Mouse (Mus musculus) hindbrain, embryonic 15.5 days (tissue): ENCODE measurements around the gene Ing1. TPM values are rescaled to one million over a fixed set of nuclear protein-coding genes. Genes with fewer than 3 reads are reported as not detected.
A peak's percentile ranks its signal among the peaks of the same experiment; 100 is the strongest.
"Not testable (repeated sequence)": the region's sequence is repeated elsewhere in the genome, so short reads cannot be mapped to it uniquely, and the experiment has no call there.

ENCODE experiments used
- ATAC-seq: fragments of 200-750 bp; cut with Nextera tagmentation; 2 replicates; pipeline ENCODE4 v1.8.0; 2017; ENCODE audit warnings: low read depth, moderate number of reproducible peaks, moderate TSS enrichment; ENCODE audit not compliant: low FRiP score
- H3K27ac ChIP-seq: fragments of 300-500 bp; sonication (generic); replicated peaks from 2 replicates; pipeline ENCODE4 v1.5.1; 2015; ENCODE audit warnings: mild to moderate bottlenecking, inconsistent platforms
- H3K27me3 ChIP-seq: fragments of 300-500 bp; sonication (generic); 2 replicates; pipeline ENCODE4 v1.6.1; 2015; ENCODE audit warnings: control low read depth, inconsistent platforms
- H3K36me3 ChIP-seq: fragments of 300-500 bp; sonication (generic); 2 replicates; pipeline ENCODE4 v1.6.1; 2015; ENCODE audit warnings: control low read depth, inconsistent platforms
- H3K4me1 ChIP-seq: fragments of 300-500 bp; sonication (generic); replicated peaks from 2 replicates; pipeline ENCODE4 v1.6.1; 2015; ENCODE audit warnings: control low read depth, inconsistent platforms
- H3K4me2 ChIP-seq: fragments of 300-500 bp; sonication (generic); 2 replicates; pipeline ENCODE4 v1.6.1; 2015; ENCODE audit warnings: moderate library complexity, mild to moderate bottlenecking, inconsistent platforms
- H3K4me3 ChIP-seq: fragments of 300-500 bp; sonication (generic); 2 replicates; pipeline ENCODE4 v1.5.1; 2015; ENCODE audit warnings: mild to moderate bottlenecking, inconsistent platforms
- H3K9ac ChIP-seq: fragments of 300-500 bp; sonication (generic); 2 replicates; pipeline ENCODE4 v1.6.1; 2015; ENCODE audit warnings: inconsistent platforms
- H3K9me3 ChIP-seq: fragments of 300-500 bp; sonication (generic); 2 replicates; pipeline ENCODE4 v1.6.1; 2016; ENCODE audit warnings: control low read depth, inconsistent platforms
- WGBS: fragments of 180-500 bp; shearing (Covaris S2); methylation state at CpG from one replicate; pipeline ENCODE4 v1.1.7; 2015; 5-methylcytosine and 5-hydroxymethylcytosine counted together
- polyA plus RNA-seq: library from polyadenylated mRNA; unstranded; fragments of >200 nt; fragmentation: Nextera tagmentation; extraction: Ambion mirVana; gene quantifications from 2 replicates; pipeline ENCODE4 v1.2.1, GENCODE M21; 2015

The Ing1 gene
- polyA plus RNA-seq, 1 experiment from 2014 or later = 45.7 TPM

DNA sequence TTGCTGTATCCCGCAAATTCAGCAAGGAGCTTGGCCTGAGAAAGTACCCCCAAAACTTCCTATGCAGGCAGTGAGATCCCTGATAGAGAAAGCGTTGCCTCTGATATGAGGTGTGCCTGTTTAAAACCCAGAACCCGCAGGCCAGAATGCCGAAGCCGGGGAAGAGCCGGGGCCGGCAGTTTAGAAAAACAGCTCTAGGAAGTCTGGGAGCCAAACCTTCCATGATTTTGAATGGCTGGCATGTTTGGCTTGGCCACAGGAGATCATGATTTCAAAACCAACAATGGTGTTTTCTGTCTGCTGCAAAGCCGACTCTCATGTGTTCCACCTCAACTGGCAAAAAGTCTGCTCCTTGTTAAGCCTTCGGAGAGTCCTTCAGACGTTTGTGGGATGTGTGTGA is 3.0 kb upstream of the Ing1 start:
- Histone ChIP-seq H3K9me3 (no peaks in the 10 kb centered on the region), H3K4me1 (peaks cover 31% of the 10 kb centered on the region), H3K4me2 (no peak overlapping the region), H3K27ac (no peak overlapping the region), H3K27me3 (no peaks in the 10 kb centered on the region), H3K9ac (no peak overlapping the region), H3K36me3 (0 out of 2 replicates have a peak, but pooled peaks cover 3% of the 10 kb centered on the region), H3K4me3 (no peak overlapping the region)
- 88% methylated on average over 10 of the region's 10 CpGs for WGBS
- ATAC-seq = no peak

DNA sequence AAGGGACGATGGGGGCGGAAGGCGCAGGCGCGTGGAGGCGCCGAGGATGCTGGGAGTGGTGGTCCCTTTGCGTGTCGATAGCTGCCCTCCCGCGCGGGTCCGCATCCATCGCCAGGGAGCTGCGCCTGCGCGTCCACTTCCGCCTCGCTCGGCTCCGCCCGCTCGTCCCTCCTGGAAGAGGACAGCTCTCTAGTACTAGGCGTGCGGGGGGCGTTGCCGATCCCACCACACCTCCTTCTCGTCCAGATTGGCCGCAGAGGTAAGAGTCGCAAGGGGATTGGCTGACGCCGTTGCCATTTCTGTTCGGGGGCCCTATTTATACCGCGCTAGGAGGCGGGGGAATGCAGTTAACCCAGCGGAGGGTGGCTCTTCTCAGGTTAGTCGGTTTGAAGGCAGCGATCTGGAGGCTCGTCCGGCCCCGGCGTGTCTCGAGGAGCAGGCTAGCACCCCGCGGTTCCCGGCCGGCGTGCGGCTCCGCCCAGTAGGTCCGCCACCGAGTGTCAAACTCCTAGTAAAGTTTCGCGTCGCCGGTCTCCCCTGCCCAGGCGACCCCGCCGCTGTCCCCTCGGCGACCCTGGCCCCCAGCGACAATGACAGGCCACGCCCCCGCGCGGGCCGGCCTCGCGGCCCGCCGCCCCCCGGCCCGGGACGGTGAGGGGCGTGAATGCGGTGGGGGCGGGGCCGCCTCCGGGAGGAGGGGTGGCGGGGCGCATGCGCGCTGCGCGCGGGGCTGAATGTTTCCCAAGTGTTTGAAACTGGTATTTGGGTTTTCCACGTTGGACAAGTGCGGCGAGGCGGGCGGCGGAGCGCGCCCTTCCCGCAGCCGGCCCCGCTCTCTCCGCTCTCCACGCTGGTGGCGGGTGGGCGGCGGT is 585 bp downstream of the Ing1 start:
- Histone ChIP-seq H3K9ac (peak overlapping the region; percentile 85), H3K4me1 (peaks cover 29% of the 10 kb centered on the region), H3K27ac (peak overlapping the region; percentile 100), H3K27me3 (no peaks in the 10 kb centered on the region), H3K4me2 (peak overlapping the region; percentile 82), H3K4me3 (peak overlapping the region; percentile 95), H3K9me3 (no peaks in the 10 kb centered on the region), H3K36me3 (no peaks in the 10 kb centered on the region)
- under 1% methylated on average over 96 of the region's 103 CpGs for WGBS
- ATAC-seq = peak; percentile 91

DNA sequence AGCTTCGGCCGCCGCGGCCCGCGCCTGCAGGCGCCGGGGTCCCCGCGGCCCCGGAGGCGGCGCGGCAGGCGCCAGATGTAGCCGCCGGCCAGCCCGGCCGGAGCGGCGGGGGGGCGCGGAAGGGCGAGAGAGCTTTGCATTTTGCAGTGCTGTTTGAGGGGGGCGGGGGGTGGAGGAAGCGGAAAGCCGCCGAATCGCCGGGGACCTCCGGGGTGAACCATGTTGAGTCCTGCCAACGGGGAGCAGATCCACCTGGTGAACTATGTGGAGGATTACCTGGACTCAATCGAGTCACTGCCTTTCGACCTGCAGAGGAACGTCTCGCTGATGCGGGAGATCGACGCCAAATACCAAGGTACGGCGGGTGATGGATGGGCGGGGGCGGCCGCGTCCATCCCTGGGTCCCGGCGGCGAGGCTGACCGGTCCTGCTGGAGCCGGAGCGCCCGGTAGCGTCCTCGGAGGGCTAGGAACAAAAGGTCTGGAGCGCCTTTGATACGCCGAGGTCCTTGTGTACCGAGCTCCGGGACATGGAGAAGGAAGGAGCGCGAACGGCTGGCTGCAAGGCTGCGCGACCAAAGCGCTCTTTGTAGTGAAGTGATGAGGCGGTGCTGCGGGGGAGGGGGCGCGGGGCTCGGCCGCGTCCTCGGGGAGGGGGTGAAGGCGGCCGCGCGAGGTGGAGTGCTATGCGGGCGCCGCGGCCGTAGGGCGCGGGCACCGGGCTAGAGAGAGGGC is 1.5 kb downstream of the Ing1 start:
- ATAC-seq = no peak

DNA sequence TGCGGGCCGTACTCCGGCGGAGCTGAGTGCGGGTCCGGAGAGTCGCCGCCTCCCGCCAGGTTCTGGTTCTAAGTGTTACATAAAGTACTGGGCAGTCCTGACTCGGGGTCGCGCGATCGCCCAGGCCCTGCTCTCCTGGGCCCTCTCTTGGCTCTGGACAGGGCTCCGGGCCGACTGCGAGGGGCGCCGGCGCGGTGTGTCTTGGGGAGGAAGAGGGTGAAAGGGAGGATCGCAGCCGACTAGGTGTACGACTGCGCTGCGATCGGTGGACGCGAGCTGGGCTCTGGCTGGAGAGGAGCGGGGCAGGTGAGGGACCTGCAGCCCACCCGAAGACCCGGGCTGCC is 2.0 kb downstream of the Ing1 start:
- ATAC-seq = no peak
- Histone ChIP-seq H3K4me3 (peak overlapping the region; percentile 95), H3K4me2 (peak overlapping the region; percentile 82), H3K4me1 (peaks cover 27% of the 10 kb centered on the region), H3K27me3 (no peaks in the 10 kb centered on the region), H3K27ac (peak overlapping the region; percentile 100), H3K36me3 (peaks cover 8% of the 10 kb centered on the region), H3K9me3 (no peaks in the 10 kb centered on the region), H3K9ac (peak overlapping the region; percentile 85)
- WGBS = under 1% methylated on average over 32 of the region's 32 CpGs

More for the DNA sequence above, 1.5 kb downstream of the Ing1 start:
- H3K9me3 ChIP-seq = no peaks in the 10 kb centered on the region
- H3K27ac ChIP-seq = peak overlapping the region; percentile 100
- peaks cover 27% of the 10 kb centered on the region for H3K4me1 ChIP-seq
- peak overlapping the region; percentile 95 for H3K4me3 ChIP-seq
- H3K27me3 ChIP-seq = no peaks in the 10 kb centered on the region
- H3K4me2 ChIP-seq = peak overlapping the region; percentile 82
- under 1% methylated on average over 80 of the region's 85 CpGs for WGBS
- peaks cover 5% of the 10 kb centered on the region for H3K36me3 ChIP-seq
- peak overlapping the region; percentile 85 for H3K9ac ChIP-seq

DNA sequence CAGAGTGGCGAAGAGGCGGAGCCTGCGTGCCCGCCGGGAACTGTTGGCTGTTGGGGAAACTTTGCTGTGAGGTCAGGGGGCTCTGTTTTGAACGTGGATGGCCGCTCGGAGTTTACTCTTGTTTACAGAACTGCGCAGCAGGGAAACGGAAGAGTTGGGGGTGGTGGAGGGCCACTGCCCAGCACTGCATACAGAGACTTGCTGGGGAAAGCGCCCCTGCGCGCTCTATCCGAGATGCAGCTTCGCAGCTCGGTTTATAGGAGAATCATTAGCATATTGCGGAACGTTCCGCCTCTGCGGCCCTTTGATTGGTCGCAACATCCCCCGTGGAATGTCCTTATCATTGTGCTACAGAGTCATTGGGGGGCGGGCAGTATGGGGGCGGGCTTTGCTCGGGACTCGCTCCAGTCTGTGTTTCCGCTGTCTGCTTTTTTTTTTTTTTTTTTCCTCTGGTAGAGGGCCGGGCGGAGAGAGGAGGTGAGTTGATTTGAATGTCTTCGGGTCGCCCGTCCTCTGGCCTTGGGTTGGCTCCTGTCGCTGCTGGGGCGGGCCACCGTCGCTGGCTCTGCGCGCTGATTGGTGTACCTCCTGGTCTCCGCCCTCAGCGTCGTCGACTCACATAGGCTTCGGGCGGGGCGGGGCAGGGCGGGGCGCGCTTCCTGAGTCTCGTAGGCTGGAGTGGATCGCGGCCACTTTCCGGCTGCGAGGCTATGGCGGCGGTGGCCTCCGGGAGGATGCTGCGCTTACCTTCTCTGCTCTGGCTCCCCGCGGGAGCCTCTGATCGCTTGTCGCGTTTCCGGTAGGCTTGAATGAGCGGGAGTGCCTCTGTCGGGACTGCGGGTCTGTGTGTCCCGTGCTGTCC is 2.6 kb downstream of the Ing1 start:
- Histone ChIP-seq H3K36me3 (peaks cover 8% of the 10 kb centered on the region), H3K4me1 (peaks cover 27% of the 10 kb centered on the region), H3K27ac (peak overlapping the region; percentile 100), H3K4me3 (peak overlapping the region; percentile 95), H3K9me3 (no peaks in the 10 kb centered on the region), H3K9ac (peak overlapping the region; percentile 85), H3K27me3 (no peaks in the 10 kb centered on the region), H3K4me2 (peak overlapping the region; percentile 82)
- under 1% methylated on average over 66 of the region's 67 CpGs for WGBS
- peak; percentile 84 for ATAC-seq

DNA sequence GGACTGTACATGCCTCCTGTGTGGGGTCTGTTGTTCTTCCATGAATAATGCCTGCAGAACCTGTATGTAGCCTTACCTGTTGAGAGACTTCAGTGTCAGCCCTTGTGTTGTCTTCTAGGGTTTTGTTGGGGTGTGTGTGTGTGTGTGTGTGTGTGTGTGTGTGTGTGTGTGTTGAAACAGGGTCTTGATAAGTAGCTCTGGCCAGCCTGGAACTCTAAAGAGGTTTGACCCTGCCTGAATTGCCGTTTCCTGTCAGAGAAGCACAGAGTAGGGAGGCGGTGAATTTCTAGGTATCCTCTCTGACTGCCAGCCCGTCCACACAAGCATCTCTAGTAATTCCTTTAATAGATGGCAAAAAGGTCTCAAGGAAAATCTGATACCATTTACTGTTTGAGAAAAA is 4.1 kb downstream of the Ing1 start:
- peak overlapping the region; percentile 82 for H3K4me2 ChIP-seq
- H3K27me3 ChIP-seq = no peaks in the 10 kb centered on the region
- 89% methylated on average over 3 of the region's 3 CpGs for WGBS
- no peak overlapping the region for H3K27ac ChIP-seq
- 0 out of 2 replicates have a peak overlapping the region, but pooled peaks have one; percentile 95 for H3K4me3 ChIP-seq
- peaks cover 17% of the 10 kb centered on the region for H3K4me1 ChIP-seq
- peaks cover 17% of the 10 kb centered on the region for H3K36me3 ChIP-seq
- H3K9ac ChIP-seq = no peak overlapping the region
- ATAC-seq = no peak
- no peaks in the 10 kb centered on the region for H3K9me3 ChIP-seq

DNA sequence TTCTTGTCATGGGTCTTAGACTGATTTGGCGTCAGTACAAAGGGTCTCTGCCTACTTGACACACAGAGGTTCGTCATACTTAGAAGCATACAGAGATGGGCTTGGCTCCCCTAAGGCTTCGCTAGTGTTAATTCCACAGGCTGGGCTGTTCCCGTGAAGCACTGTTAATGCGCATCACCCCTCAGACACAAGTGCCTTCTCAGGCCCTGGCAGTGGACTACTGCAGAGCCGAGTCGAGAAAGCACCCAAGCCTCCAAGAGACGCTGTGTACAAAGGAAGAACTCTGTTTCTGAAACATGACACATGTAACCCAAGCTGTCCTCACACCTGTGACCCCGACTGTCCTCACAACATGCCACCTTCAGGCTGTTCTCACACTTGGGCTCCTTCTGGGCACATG is 4.8 kb downstream of the Ing1 start:
- no peak overlapping the region for H3K27ac ChIP-seq
- ATAC-seq = no peak
- H3K4me1 ChIP-seq = peaks cover 14% of the 10 kb centered on the region
- no peak overlapping the region for H3K4me2 ChIP-seq
- WGBS = 84% methylated on average over 9 of the region's 9 CpGs
- H3K27me3 ChIP-seq = no peaks in the 10 kb centered on the region
- no peaks in the 10 kb centered on the region for H3K9me3 ChIP-seq
- peaks cover 22% of the 10 kb centered on the region for H3K36me3 ChIP-seq
- no peak overlapping the region for H3K4me3 ChIP-seq
- no peak overlapping the region for H3K9ac ChIP-seq

DNA sequence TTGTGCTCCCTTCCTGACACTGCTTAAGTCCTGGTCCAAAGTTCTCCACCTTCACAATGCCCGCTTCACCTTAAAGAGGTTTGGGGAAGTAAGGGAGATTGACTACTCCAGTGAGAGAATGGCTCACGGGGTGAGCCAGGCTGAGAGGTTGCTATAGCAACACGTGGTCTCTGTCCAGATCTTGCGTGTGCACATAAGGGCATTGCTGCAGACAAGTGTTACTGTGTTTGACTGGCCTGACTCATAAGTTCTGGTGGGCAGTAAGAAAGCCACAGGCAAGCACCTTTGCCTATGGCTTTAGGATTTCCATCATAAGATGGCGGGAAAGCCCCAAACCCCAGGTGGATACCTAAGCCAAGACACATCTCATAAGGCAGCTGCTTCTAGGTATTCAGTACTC is 8.9 kb downstream of the Ing1 start:
- Histone ChIP-seq H3K27me3 (no peaks in the 10 kb centered on the region), H3K9me3 (no peaks in the 10 kb centered on the region), H3K27ac (no peak overlapping the region), H3K4me1 (peaks cover 5% of the 10 kb centered on the region), H3K9ac (no peak overlapping the region), H3K4me2 (no peak overlapping the region), H3K36me3 (peaks cover 22% of the 10 kb centered on the region), H3K4me3 (no peak overlapping the region)
- no peak for ATAC-seq
- 74% methylated on average over 5 of the region's 5 CpGs for WGBS

DNA sequence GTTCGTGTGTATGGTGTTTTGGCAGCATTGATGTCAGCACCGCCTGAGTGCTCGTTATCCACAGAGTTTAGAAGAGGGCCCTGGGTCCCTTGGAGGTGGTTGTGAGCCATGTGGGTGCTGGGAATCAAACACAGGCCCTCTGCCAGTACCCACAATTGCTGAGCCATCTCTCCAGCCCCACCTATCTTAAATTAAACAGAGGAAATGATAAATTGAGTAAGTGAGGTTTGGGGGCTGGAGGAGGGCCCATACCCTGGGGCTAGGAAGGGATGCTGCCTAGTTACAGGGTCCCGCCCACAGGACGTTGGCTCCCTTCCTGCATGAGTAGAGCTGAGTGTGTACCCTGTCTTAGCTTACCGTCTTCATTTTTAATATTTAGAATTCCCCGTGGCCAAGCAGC is 9.3 kb downstream of the Ing1 start:
- H3K36me3 ChIP-seq = peaks cover 22% of the 10 kb centered on the region
- H3K4me2 ChIP-seq = no peak overlapping the region
- ATAC-seq = no peak
- 88% methylated on average over 7 of the region's 7 CpGs for WGBS
- no peak overlapping the region for H3K27ac ChIP-seq
- H3K9ac ChIP-seq = no peak overlapping the region
- H3K27me3 ChIP-seq = no peaks in the 10 kb centered on the region
- peaks cover under 1% of the 10 kb centered on the region; the same call in 1 of the 2 replicates for H3K4me1 ChIP-seq
- H3K9me3 ChIP-seq = no peaks in the 10 kb centered on the region
- no peak overlapping the region for H3K4me3 ChIP-seq

DNA sequence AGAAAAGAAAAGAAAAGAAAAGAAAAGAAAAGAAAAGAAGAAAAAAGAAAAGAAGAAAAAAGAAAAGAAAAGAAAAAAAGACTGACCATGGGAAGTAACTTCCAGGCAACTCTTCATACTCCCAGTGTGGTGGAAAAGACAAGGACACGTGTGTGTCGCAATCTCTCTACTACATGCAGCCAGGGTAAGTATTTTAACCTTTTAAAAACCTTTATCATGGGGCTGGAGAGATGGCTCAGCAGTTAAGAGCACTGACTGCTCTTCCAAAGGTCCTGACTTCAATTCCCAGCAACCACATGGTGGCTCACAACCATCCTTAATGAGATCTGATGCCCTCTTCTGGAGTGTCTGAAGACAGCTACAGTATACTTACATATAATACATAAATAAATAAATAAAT is 12.8 kb downstream of the Ing1 start:
- H3K4me2 ChIP-seq, H3K9ac ChIP-seq, H3K4me1 ChIP-seq, H3K27ac ChIP-seq, H3K4me3 ChIP-seq, H3K9me3 ChIP-seq, ATAC-seq, H3K27me3 ChIP-seq: not testable (repeated sequence)
- peaks cover 14% of the 10 kb centered on the region; the same call in 1 of the 2 replicates for H3K36me3 ChIP-seq
- WGBS = 98% methylated on average over 2 of the region's 2 CpGs

DNA sequence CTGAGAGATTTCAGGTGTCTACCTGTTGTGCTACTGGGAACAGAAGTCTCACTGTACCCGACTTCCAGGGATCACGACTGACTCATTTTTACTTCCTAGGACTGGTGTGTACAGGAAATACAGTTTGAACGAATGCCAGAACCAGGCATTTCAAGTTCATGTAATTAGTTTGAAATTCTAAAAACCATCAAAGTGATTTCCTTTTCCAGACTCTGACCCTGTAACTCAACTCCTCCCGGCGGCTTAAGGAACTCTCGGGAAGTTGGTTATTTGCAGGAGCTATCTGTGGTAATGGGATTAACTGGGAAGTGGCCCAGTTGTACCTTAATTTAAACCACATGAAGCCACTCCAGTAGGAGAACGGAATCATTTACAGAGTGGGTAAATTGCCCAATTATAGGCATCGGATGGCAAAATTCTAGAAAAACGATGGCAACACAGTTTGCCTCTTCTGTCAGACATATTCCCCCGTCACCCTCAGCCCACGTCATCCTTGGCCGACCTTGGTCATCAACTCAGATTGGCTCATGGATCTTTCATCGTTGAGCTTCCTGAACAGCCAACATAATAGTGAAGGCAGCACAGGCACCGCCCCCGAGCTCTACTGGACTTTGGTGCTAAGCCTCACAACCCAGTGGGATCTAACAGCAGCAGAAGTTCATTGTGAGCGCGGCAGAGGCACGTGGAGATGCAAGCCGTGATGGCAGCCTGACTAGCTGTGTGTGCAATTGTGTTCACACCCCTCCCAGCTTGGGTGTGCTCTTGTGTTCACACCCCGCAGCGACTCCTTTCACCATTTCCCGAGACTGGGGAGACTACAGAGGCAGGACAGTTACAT is 14.1 kb downstream of the Ing1 start:
- Histone ChIP-seq H3K4me1 (no peaks in the 10 kb centered on the region), H3K9ac (no peak overlapping the region), H3K27me3 (no peaks in the 10 kb centered on the region), H3K9me3 (no peaks in the 10 kb centered on the region), H3K36me3 (peaks cover 5% of the 10 kb centered on the region; the same call in 1 of the 2 replicates), H3K27ac (no peak overlapping the region), H3K4me2 (no peak overlapping the region), H3K4me3 (no peak overlapping the region)
- no peak for ATAC-seq
- 91% methylated on average over 22 of the region's 22 CpGs for WGBS
